Mouse (Mus musculus): ENCODE data around the gene Slc38a9.

Slc38a9 gene

GRCm38 (mm10) chr13:112747808-112748430 lies 87.4 kb downstream of the Slc38a9 start:
- no peak for DNase-seq

- DNase-seq: no peak
Measured at GRCm38 (mm10) chr13:112748808-112749510, 88.4 kb downstream of the Slc38a9 start.

GRCm38 (mm10) chr13:112749881-112750280 lies 89.3 kb downstream of the Slc38a9 start:
- no peak for DNase-seq

- peak; percentile 61 for DNase-seq
Measured at GRCm38 (mm10) chr13:112751454-112752308, 91.1 kb downstream of the Slc38a9 start.

GRCm38 (mm10) chr13:112752309-112752975 lies 91.9 kb downstream of the Slc38a9 start:
- DNase-seq: peak; percentile 60

GRCm38 (mm10) chr13:112753522-112753921 lies 93.0 kb downstream of the Slc38a9 start:
- no peak for DNase-seq

- DNase-seq: no peak
Measured at GRCm38 (mm10) chr13:112754871-112755270, 94.3 kb downstream of the Slc38a9 start.

- peak; percentile 13 for DNase-seq
Measured at GRCm38 (mm10) chr13:112755507-112756010, 95.0 kb downstream of the Slc38a9 start.

- no peak for DNase-seq
Measured at GRCm38 (mm10) chr13:112757395-112757794, 96.8 kb downstream of the Slc38a9 start.

- DNase-seq: no peak
Measured at GRCm38 (mm10) chr13:112758546-112759090, 98.1 kb downstream of the Slc38a9 start.

GRCm38 (mm10) chr13:112759364-112759763 lies 98.8 kb downstream of the Slc38a9 start:
- no peak for DNase-seq

- DNase-seq: no peak
Measured at GRCm38 (mm10) chr13:112759777-112760537, 99.4 kb downstream of the Slc38a9 start.

- DNase-seq: peak; percentile 21
Measured at GRCm38 (mm10) chr13:112760538-112760881, 100.0 kb downstream of the Slc38a9 start.

GRCm38 (mm10) chr13:112761787-112762186 lies 101.2 kb downstream of the Slc38a9 start:
- no peak for DNase-seq

GRCm38 (mm10) chr13:112762548-112762947 lies 102.0 kb downstream of the Slc38a9 start:
- DNase-seq: no peak

- no peak for DNase-seq
Measured at GRCm38 (mm10) chr13:112763531-112764091, 103.1 kb downstream of the Slc38a9 start.

- DNase-seq: no peak
Measured at GRCm38 (mm10) chr13:112764556-112764955, 104.0 kb downstream of the Slc38a9 start.

GRCm38 (mm10) chr13:112765654-112766053 lies 105.1 kb downstream of the Slc38a9 start:
- DNase-seq: no peak

GRCm38 (mm10) chr13:112770528-112771328 lies 110.2 kb downstream of the Slc38a9 start:
- DNase-seq: no peak

GRCm38 (mm10) chr13:112771447-112772208 lies 111.1 kb downstream of the Slc38a9 start:
- no peak for DNase-seq

Data from layer of hippocampus, adult 9-11 months (tissue).